Mouse (Mus musculus) embryonic facial prominence, embryonic 12.5 days (tissue): ENCODE results near the gene Ndufaf2. TPM values are rescaled to one million over a fixed set of nuclear protein-coding genes. Genes with fewer than 3 reads are reported as not detected.

Source experiments
- ATAC-seq: fragments of 200-750 bp; cut with Nextera tagmentation; 2 replicates; pipeline ENCODE4 v1.8.0; 2017; ENCODE audit not compliant: insufficient number of reproducible peaks, insufficient read depth, low FRiP score, low TSS enrichment
- H3K27ac ChIP-seq: fragments of 300-500 bp; sonication (generic); 2 replicates; pipeline ENCODE4 v1.5.1; 2016; ENCODE audit warnings: mild to moderate bottlenecking
- H3K27me3 ChIP-seq: fragments of 300-500 bp; sonication (generic); 2 replicates; pipeline ENCODE4 v1.6.1; 2016; ENCODE audit warnings: mild to moderate bottlenecking, moderate library complexity
- H3K36me3 ChIP-seq: fragments of 300-500 bp; sonication (generic); 2 replicates; pipeline ENCODE4 v1.6.1; 2016; ENCODE audit warnings: mild to moderate bottlenecking
- H3K4me1 ChIP-seq: fragments of 300-500 bp; sonication (generic); 2 replicates; pipeline ENCODE4 v1.6.1; 2016
- H3K4me2 ChIP-seq: fragments of 300-500 bp; sonication (generic); replicated peaks from 2 replicates; pipeline ENCODE4 v1.6.1; 2016; ENCODE audit warnings: mild to moderate bottlenecking, moderate library complexity
- H3K4me3 ChIP-seq: fragments of 300-500 bp; sonication (generic); 2 replicates; pipeline ENCODE4 v1.5.1; 2016; ENCODE audit warnings: mild to moderate bottlenecking
- H3K9ac ChIP-seq: fragments of 300-500 bp; sonication (generic); 2 replicates; pipeline ENCODE4 v1.6.1; 2016; ENCODE audit warnings: mild to moderate bottlenecking, moderate library complexity
- H3K9me3 ChIP-seq: fragments of 300-500 bp; sonication (generic); 2 replicates; pipeline ENCODE4 v1.6.1; 2016; ENCODE audit warnings: mild to moderate bottlenecking, moderate library complexity
- WGBS: fragments of 180-500 bp; shearing (Covaris S2); methylation state at CpG from one replicate; pipeline ENCODE4 v1.1.7; 2016; 5-methylcytosine and 5-hydroxymethylcytosine counted together
- polyA plus RNA-seq: library from polyadenylated mRNA; unstranded; fragments of >200 nt; fragmentation: Nextera tagmentation; extraction: Ambion mirVana; gene quantifications from 2 replicates; pipeline ENCODE4 v1.2.1, GENCODE M21; 2016

Gene Ndufaf2
- polyA plus RNA-seq, 1 experiment from 2014 or later = 94.0 TPM

GRCm38 (mm10) chr13:108013110-108013509 is 145.3 kb downstream of the Ndufaf2 start:
- no peak for ATAC-seq
- H3K4me2 ChIP-seq = no peak overlapping the region
- H3K36me3 ChIP-seq = no peaks in the 10 kb centered on the region
- no peak overlapping the region for H3K4me3 ChIP-seq
- no peaks in the 10 kb centered on the region for H3K9me3 ChIP-seq
- H3K27me3 ChIP-seq = no peaks in the 10 kb centered on the region
- no peak overlapping the region for H3K27ac ChIP-seq
- H3K9ac ChIP-seq = no peak overlapping the region
- no peaks in the 10 kb centered on the region for H3K4me1 ChIP-seq
- 85% methylated on average over 8 of the region's 8 CpGs for WGBS

DNA sequence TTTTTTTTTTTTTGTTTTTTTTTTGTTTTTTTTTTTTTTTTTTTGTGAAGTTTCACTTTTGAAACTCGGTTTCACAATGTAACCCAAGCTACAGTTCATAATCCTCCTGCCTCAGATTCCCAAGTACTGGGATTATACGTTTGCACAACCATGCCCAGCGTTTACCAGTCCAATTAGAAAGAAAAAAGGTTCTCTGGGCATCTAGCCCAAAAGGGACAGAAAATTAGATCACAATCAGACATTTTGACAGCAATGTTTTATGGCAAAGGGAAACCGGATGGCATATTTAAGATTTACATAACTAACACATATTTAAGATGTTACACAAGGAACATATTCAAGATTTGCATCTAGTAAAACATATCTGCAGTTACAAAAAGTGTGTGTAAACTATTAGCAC is 150.6 kb downstream of the Ndufaf2 start:
- Histone ChIP-seq H3K4me3 (no peak overlapping the region), H3K27me3 (no peaks in the 10 kb centered on the region), H3K9me3 (0 out of 2 replicates have a peak, but pooled peaks cover 3% of the 10 kb centered on the region), H3K9ac (no peak overlapping the region), H3K4me1 (no peaks in the 10 kb centered on the region; the same call in 1 of the 2 replicates), H3K36me3 (no peaks in the 10 kb centered on the region), H3K4me2 (no peak overlapping the region), H3K27ac (no peak overlapping the region)
- no peak for ATAC-seq
- 82% methylated on average over 4 of the region's 4 CpGs for WGBS

DNA sequence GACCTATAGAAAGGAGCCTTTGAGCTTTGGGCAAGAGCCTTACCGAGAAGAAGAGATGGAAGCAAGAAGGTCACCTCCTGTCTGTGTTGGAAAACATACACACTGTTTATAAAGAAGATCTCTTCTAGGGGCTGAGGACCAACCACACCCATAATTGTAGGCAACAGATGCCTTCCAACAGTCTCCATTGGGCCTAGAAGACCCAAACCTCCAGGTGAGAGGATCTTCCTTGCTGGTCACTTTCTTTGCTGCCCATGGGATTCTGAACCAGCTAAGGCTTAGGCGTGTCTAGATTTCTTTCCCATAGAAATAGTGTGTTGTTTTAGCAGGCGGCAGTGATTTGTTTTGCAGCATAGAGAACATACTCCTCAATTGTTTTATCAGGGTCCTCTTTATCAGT is 162.1 kb downstream of the Ndufaf2 start:
- Histone ChIP-seq H3K9me3 (no peaks in the 10 kb centered on the region), H3K4me2 (no peak overlapping the region), H3K4me3 (no peak overlapping the region), H3K27me3 (no peaks in the 10 kb centered on the region), H3K9ac (no peak overlapping the region), H3K4me1 (no peaks in the 10 kb centered on the region), H3K36me3 (no peaks in the 10 kb centered on the region), H3K27ac (no peak overlapping the region)
- ATAC-seq = no peak
- WGBS = 91% methylated on average over 3 of the region's 3 CpGs

GRCm38 (mm10) chr13:107995211-107995610 is 163.2 kb downstream of the Ndufaf2 start:
- Histone ChIP-seq H3K27ac (no peak overlapping the region), H3K27me3 (no peaks in the 10 kb centered on the region)

DNA sequence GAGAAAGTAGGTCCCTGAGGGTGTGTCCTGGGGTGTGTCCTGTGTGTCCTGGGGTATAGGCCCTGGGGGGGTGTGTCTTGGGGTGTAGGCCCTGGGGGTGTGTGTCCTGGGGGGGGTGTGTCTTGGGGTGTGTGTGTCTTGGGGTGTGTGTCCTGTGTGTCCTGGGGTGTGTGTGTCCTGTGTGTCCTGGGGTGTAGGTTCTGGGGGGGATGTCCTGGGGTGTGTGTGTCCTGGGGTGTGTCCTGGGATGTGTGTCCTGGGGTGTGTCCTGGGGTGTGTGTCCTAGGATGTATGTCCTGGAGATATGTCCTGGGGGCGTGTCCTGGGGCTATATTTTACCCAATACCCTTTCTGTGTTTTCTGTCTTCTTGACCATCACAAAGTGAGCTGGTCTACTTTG is 165.8 kb downstream of the Ndufaf2 start:
- Histone ChIP-seq H3K27ac (no peak overlapping the region), H3K4me3 (no peak overlapping the region), H3K27me3 (no peaks in the 10 kb centered on the region), H3K4me1 (no peaks in the 10 kb centered on the region), H3K36me3 (no peaks in the 10 kb centered on the region), H3K4me2 (no peak overlapping the region), H3K9me3 (no peaks in the 10 kb centered on the region), H3K9ac (no peak overlapping the region)
- ATAC-seq = no peak
- 82% methylated on average over 1 of the region's 1 CpGs for WGBS

More at GRCm38 (mm10) chr13:107995211-107995610, 163.2 kb downstream of the Ndufaf2 start:
- no peak overlapping the region for H3K4me3 ChIP-seq
- H3K4me2 ChIP-seq = no peak overlapping the region
- H3K9ac ChIP-seq = no peak overlapping the region
- no peak for ATAC-seq
- H3K9me3 ChIP-seq = no peaks in the 10 kb centered on the region
- H3K4me1 ChIP-seq = no peaks in the 10 kb centered on the region
- no peaks in the 10 kb centered on the region for H3K36me3 ChIP-seq
- WGBS = 77% methylated on average over 7 of the region's 7 CpGs

GRCm38 (mm10) chr13:107984641-107985040 is 173.8 kb downstream of the Ndufaf2 start:
- no peak for ATAC-seq
- Histone ChIP-seq H3K9me3 (no peaks in the 10 kb centered on the region), H3K9ac (no peak overlapping the region), H3K27me3 (no peaks in the 10 kb centered on the region), H3K27ac (no peak overlapping the region), H3K4me3 (no peak overlapping the region), H3K36me3 (no peaks in the 10 kb centered on the region), H3K4me1 (no peaks in the 10 kb centered on the region), H3K4me2 (no peak overlapping the region)
- WGBS = 73% methylated on average over 5 of the region's 5 CpGs

DNA sequence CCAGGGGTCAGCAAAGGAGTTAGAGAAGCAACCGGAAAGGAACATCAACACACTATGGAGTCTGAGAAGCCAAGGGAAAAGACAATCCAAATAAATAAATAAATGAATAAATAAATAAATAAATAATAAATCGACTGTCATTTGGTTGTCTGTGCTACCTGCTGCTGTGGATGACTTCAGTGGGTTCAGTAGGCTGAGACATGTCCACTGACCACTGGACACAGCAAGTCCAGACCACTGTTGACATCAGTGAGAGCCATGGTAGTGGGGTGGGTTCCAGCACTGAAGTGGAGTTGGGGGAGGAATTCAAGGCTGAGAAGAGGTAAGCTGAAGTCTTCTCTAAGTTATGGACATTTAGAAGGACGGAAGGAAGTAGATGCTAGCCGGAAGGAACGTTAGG is 174.2 kb downstream of the Ndufaf2 start:
- H3K27ac ChIP-seq = no peak overlapping the region
- no peak overlapping the region for H3K4me3 ChIP-seq
- WGBS = 86% methylated on average over 5 of the region's 5 CpGs
- ATAC-seq = no peak
- no peaks in the 10 kb centered on the region for H3K9me3 ChIP-seq
- H3K4me1 ChIP-seq = no peaks in the 10 kb centered on the region
- H3K36me3 ChIP-seq = no peaks in the 10 kb centered on the region
- no peak overlapping the region for H3K4me2 ChIP-seq
- H3K27me3 ChIP-seq = no peaks in the 10 kb centered on the region
- H3K9ac ChIP-seq = no peak overlapping the region

DNA sequence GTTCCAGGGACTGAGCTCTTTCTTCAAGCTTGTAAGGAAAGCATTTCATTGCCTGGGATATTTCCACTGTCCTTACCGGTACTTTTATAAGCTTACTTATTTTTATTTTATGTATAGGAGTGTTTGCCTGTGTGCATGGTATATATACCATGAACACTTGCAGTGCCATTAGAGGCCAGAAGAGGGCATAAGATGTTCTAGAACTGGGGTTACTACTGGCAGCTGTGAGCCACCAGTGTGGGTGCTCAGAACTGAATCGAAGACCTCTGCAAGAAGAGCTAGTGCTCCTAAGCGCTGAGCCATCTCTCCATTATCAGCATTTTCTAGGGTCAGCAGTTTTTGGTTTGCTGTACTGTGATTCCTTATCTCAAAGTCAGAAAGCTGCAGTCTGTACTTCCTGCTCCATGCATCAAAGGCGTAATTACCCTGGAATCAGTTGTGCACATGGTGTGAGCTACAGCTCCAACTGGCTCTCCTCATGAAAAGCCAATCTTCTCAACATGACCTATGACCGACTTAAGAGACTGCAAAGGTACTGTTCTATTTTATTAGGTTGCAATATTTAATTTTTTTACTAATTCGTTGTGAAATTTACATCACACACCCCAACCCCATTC is 175.1 kb downstream of the Ndufaf2 start:
- no peak for ATAC-seq
- Histone ChIP-seq H3K4me2 (no peak overlapping the region), H3K36me3 (no peaks in the 10 kb centered on the region), H3K27ac (no peak overlapping the region), H3K9me3 (no peaks in the 10 kb centered on the region), H3K4me3 (no peak overlapping the region), H3K4me1 (no peaks in the 10 kb centered on the region), H3K27me3 (no peaks in the 10 kb centered on the region), H3K9ac (no peak overlapping the region)
- 96% methylated on average over 6 of the region's 6 CpGs for WGBS

DNA sequence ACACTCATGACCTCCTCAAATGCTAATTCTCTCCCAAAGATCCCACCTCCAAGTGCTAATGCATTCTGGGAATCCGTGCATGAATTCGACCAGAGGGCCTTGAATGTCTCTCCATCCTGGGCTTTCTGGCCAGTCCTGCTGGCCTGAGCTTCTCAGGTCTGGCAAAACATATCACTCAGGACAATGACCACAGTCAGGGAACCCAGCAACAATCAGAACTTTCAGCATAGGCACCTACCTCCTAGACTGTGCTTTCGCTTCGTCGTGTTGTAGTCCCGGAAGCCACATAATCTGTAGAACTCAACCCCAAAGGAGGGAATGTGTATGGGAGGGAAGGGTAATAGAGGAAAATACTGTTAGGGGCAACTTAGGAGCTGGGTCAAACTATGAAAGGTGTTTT is 179.0 kb downstream of the Ndufaf2 start:
- no peaks in the 10 kb centered on the region for H3K36me3 ChIP-seq
- H3K27ac ChIP-seq = no peak overlapping the region
- ATAC-seq = no peak
- H3K4me2 ChIP-seq = no peak overlapping the region
- H3K27me3 ChIP-seq = no peaks in the 10 kb centered on the region
- WGBS = 97% methylated on average over 6 of the region's 6 CpGs
- no peaks in the 10 kb centered on the region for H3K9me3 ChIP-seq
- no peaks in the 10 kb centered on the region for H3K4me1 ChIP-seq
- no peak overlapping the region for H3K9ac ChIP-seq
- H3K4me3 ChIP-seq = no peak overlapping the region

- no peaks in the 10 kb centered on the region for H3K36me3 ChIP-seq
- no peak overlapping the region for H3K9ac ChIP-seq
- H3K9me3 ChIP-seq = no peaks in the 10 kb centered on the region
- WGBS = 84% methylated on average over 16 of the region's 16 CpGs
- ATAC-seq = no peak
- H3K4me1 ChIP-seq = peaks cover 1% of the 10 kb centered on the region; the same call in 1 of the 2 replicates
- no peak overlapping the region for H3K4me2 ChIP-seq
- no peak overlapping the region for H3K4me3 ChIP-seq
- H3K27me3 ChIP-seq = no peaks in the 10 kb centered on the region
- no peak overlapping the region for H3K27ac ChIP-seq
Measured at GRCm38 (mm10) chr13:107976886-107977656, 181.4 kb downstream of the Ndufaf2 start.

DNA sequence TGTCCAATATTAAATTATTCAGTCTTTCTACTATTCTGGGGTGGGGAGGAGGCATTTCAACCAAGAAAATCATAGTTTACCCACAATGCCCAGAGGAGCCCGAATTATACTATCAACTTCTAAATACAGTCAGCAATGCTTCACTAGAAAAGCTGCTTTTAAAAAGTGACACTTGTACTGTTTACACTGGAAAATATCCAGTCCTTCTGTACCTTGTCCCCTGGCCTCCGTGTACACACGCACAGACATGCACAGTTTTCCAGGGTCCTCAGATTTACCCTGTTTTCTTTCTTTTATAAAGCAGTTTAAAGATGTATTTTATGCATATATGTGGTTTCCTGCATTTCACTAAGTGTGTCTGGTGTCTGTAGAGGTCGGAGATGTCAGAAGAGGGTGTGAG is 186.0 kb downstream of the Ndufaf2 start:
- Histone ChIP-seq H3K4me1 (peaks cover 15% of the 10 kb centered on the region; the same call in 1 of the 2 replicates), H3K4me3 (no peak overlapping the region), H3K9me3 (no peaks in the 10 kb centered on the region), H3K4me2 (no peak overlapping the region), H3K9ac (no peak overlapping the region), H3K27me3 (no peaks in the 10 kb centered on the region), H3K27ac (no peak overlapping the region), H3K36me3 (no peaks in the 10 kb centered on the region)
- WGBS = 75% methylated on average over 4 of the region's 4 CpGs
- ATAC-seq = no peak

DNA sequence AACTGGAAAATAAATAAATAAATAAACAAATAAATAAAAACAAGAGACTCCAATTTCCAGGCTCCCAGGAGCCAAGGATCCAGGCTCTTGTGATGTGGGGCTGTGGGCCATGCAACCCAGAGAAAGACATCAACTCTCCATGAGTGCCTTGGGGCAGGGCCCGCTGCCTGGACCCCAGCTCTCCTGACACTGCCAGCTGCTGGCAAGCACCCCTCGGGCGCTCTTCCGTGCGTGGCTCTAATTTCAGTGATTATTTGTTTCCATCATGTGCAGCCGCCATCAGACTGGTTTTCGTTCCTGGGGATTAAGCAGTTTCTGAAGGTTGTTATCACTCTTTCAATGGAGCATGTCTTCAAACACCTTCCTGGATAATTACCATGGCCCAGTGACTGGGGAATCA is 186.6 kb downstream of the Ndufaf2 start:
- WGBS = 33% methylated on average over 7 of the region's 7 CpGs
- no peak overlapping the region for H3K4me2 ChIP-seq
- ATAC-seq = no peak
- no peak overlapping the region for H3K27ac ChIP-seq
- H3K27me3 ChIP-seq = no peaks in the 10 kb centered on the region
- no peak overlapping the region for H3K4me3 ChIP-seq
- no peaks in the 10 kb centered on the region for H3K36me3 ChIP-seq
- H3K4me1 ChIP-seq = peaks cover 15% of the 10 kb centered on the region; the same call in 1 of the 2 replicates
- no peaks in the 10 kb centered on the region for H3K9me3 ChIP-seq
- no peak overlapping the region for H3K9ac ChIP-seq
